Mouse (Mus musculus): Measurements from ENCODE around the gene Lpin2.

GRCm38 (mm10) chr17:71246022-71246421, 63.7 kb downstream of the Lpin2 start:
- TF ChIP-seq CTCF (IDR thresholded peaks at IDR 0.05; ENCODE audit: borderline replicate concordance, insufficient read depth, low read depth, low read length) = no peak
- no peak for TF ChIP-seq POLR2A (IDR thresholded peaks at IDR 0.05; ENCODE audit: borderline replicate concordance, insufficient read depth, low read length)
